Mouse (Mus musculus) fibroblast of lung, adult 2 months (primary cell): ENCODE results near the gene Ubald1.

Experiments
- DNase-seq: peaks from one replicate; pipeline ENCODE4 v3.0.0-alpha.2; 2011; ENCODE audit warnings: low read depth

Gene Ubald1

DNA sequence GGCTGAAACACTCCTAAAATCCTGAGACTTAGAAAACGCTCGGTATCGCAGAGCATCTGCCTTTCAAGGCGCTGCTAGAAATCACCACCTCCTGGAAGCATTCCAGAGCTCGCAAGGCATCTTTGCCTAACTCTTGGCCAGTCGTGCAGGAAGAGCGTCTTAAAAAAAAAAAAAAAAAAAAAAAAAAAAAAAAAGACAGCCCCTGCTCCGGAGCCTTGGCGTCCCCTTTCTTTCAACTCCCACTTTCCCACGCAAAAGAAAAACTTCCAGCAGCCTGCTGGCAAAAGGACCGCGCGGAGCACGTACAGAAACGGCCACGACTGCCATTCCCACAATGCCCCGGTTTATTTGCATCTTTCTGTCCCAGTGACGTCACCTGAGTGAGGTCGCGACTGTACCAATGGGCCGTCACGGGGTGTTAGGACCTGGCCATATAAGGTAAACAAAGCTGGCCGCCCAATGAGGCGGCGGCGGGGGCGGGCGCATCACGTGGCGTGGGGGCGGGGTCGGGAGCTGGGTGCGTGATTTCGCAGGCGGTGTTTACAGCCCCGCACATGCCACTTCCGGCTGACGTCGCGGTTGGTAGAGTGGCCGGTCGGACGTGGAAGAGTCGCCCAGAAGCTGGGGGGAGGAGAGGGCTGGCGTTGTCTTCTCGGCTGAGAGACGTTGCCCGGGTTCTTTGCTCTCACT lies at the start of gene Ubald1:
Gene Ubald1, minus strand, starts transcription at position 180 of the 690 bp plus-strand sequence.
- DNase-seq, result peak; percentile 96

DNA sequence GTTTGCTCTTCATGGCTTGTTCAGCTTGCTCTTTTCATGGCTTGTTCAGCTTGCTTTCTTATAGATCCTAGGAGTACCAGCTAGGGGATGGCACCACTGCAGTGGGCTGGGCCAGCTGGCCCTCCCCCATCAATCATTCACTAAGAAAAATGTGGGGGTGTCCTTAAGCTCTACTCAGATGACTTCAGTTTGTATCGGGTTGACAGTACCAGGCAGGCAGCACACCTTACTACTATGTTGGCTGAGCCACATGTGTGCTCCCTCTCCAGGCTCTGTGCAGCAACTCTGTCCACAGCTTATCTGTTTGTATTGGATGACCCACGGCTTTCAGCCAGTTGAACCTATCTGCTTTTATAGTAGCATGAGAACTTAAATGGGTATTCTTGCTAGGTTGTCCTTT lies 48.4 kb upstream of the Ubald1 start:
- DNase-seq, result no peak

DNA sequence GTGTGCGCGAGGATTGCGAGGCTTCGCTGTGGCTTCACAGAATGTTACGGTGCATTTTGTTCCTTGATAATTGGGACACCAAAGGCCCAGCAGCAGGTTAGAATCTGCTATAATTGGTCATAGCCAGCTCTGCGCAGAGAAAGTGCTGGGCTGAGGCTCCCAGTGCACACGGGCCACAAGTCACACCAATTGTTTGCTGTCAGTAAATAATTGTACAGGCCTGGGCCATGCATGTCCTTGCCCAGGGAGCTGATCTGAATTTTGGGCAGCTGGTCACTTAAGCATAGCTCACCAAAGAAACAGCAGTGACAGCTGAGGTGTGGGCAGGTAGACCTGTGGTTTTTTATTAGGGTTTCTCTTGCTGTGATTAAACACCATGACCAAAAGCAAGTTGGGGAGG lies 47.9 kb upstream of the Ubald1 start:
- DNase-seq, result no peak

DNA sequence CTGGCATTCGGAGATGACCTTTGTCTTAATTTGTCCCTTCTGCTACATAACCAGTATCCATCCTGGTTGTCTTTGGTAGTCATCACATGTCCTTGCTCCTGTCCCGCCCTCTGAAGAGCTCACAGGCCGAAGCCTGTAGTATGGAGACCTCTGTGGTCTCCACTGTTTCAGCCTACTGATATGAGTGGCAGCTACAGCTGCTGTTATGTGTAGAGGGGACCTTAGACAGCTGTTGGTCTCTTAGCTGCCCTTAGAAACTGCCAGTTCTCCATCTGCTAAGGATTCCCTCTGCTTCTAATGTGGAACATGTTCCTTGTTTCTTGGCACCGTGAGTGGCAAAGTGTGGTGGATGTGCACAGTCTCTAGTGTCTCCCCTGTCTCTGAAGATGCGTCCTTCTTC lies 43.9 kb upstream of the Ubald1 start:
- DNase-seq, result no peak

DNA sequence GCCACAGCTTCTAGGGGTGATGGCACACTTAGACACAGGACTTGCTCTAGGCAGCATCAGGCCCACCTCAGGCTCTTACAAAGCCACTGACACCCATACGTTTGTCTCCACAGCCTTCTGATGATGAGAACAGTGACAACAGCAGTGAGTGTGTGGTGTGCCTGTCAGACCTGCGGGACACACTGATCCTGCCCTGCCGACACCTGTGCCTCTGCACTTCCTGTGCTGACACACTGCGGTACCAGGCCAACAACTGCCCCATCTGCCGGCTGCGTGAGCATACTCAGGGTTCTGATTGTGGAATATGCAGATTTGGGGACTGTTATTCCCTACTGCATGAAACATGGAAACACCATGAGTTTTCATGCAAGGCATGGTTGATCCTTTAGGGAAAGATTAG lies 42.4 kb upstream of the Ubald1 start:
- DNase-seq, result no peak

DNA sequence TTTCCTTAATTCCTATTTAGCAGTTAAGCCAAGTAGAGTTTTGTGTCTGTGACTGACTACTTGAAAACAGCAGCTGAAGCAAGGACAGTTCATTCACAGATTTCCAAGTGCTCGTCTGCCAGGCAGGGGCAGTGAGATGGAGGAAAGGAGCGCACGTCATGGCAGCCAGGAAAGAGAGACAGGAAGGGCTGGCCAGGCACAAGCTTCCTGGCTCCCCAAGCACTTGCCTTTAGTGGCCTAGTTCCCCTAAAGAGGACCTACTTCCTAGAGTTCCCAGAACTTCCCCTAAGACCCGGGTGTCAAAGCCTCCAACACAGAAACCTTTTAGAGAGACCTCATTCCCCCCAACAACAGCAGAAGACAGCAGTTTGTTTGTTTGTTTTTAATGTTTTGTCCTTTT lies 40.4 kb upstream of the Ubald1 start:
- DNase-seq, result no peak

DNA sequence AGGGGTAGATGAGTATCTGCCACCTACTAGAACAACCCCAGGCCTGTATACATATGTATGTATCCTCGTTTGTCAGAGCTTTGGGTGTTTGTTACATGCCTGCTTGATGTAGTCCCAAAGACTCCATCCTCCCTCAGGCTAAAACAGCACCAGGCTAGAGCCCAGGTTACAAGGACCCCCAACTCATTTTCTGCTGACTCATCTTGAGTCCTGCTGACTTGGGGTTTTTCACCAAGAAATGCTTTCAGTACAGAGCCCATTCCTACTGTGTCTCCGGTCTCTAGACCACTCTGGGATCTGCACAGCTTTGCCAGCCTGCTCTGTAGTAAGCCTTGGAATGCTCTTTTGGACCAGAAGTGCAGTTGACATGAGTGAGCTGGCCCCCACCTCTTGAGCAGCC lies 36.5 kb upstream of the Ubald1 start:
- DNase-seq, result no peak

DNA sequence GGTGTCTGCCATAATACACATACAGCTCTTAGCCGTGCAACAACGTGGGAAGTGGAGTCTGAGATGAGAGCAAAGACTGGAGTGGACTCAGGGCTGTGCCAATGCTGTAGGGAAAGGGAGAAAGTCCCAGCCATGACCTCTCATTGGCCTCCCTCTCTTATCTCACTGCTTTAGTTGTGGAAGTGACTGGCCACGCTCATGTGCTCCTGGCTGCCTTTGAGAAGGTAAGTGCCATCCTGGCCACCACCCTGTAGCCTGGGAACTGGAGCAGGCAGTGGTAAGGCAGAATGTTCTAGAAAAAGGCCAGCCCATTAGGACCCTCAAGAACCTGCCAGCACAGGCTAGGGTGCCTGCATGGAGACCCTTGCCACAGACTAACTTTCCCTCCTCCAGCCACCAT lies 35.8 kb upstream of the Ubald1 start:
- no peak for DNase-seq

DNA sequence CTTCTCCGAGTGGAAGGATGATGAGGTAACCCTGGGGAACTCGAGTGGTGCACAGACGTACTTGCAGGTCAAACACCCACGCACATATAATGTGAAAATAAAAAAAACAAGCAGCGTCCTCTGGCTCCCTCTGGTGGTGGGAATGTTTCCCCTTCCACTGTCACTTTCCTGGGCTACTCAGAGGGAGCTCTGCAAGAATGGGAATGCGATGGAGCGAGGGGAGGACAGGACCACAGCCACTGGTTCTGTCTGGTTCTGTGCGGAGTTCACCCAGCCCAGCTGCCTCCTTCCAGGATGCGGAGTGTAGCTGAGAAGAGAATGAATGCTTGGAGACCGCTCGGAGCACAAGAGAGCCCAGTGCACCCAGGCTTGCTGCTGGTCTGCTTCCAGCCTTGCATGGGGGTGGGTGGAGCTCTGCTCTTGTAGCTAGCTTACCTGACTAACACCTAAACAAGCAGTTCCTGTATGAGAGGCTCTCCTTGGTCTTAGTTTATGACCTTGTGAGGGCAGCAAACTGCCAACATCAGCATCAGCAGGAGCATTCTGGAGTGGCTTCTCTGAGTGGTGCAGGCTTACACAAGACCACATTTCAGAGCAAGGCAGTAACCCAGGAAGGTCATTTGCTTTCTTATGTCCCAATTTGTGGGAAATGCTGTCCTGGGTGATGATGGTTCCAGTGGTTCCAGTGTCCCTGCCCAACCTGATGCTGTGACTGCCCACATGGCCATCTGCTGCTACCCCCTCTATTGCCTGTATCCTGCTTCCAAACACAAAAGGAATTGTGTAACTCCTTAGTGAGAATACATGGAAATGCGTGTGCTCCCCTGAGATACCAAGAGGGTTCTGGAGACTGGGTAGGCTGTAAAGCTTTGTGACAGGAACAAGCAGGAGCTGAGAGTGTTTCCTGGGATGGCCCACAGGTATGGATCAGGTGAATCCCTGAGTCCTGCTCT lies 33.9 kb upstream of the Ubald1 start:
- peak; percentile 63 for DNase-seq

DNA sequence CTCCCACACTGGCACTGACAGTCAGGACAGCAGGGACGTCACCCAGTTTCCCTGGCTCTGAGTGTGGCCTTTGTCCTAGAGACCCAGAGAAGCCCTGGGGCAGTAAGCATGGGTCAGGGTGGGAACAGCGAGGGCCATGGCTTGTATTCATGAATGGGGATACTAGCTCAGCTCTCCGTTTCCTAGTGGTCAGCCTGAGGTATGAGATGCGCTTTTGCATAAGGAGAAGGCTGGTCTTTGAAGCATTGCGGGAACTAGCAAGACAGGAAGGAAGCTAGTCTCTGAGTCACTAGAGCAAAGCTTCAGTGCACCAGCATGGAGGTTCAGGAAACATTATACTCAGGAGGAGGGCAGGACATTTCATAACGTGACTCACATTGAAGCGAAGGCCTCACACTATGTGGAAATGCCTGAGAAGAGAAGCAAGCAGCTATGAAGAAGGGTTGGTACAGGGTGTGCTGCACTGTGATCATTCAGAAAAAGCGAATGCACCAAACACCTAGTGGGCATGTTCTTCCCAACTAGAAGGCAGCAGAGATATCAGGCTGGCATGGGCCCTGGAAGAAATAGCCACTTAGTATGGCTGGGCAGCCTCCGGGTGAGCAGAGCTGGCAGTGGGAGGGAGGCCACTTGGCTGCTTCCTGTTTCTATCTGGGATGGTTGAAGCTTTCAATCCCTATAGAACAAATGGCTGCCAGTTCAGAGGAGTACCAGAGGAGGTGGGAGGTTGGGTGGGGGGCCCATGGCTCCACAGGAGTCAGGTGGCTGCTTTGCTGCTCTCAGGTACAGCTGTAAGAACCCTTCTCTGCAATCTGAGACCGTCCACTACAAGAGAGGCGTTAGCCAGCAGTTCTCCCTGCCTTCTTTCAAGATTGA lies 33.0 kb upstream of the Ubald1 start:
- peak; percentile 52 for DNase-seq

DNA sequence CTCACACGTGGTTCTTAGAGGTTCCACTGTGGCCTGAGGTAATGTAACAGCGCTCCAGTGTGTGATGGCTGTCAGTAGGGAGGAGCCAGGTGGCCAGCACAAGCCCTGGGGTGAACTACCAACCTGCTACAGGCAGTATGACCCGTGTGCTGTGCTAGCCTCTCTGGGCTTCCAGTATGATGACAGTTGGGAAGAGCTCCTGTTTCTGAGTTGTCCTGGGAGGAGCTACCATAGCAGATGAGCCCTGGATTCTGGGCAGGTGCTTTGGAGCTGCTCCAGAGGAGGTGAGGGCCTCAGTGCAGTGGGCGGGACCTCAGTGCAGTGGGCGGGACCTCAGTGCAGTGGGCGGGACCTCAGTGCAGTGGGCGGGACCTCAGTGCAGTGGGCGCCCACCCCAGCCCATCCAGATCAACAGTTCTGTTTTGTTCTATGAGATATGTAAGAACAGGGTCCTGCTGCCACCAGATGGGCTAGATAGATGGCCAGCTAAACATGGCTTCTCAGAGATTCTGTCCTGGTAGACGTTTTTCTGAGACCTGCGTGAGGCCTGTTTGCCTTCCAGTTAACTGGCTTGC lies 32.0 kb upstream of the Ubald1 start:
- DNase-seq, result no peak

DNA sequence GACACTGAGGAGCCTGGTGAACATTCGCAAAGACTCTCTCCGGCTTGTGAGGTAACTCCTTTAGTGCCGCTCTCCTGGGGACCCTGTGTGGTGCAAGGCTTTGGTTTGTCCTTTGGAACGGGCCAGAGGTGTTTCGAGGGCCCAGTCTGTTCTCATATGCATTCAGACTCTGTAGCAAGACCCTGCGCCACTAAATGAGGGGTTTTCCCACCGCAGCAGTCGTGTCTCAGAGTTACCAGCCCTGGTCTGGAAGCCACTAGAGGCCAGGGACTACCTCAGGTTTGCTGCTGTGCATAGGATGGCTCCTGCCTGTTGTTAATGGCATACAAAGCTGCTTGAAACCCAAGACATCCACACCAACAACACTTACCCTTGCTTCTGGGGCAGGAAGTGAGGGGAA lies 30.6 kb upstream of the Ubald1 start:
- no peak for DNase-seq

DNA sequence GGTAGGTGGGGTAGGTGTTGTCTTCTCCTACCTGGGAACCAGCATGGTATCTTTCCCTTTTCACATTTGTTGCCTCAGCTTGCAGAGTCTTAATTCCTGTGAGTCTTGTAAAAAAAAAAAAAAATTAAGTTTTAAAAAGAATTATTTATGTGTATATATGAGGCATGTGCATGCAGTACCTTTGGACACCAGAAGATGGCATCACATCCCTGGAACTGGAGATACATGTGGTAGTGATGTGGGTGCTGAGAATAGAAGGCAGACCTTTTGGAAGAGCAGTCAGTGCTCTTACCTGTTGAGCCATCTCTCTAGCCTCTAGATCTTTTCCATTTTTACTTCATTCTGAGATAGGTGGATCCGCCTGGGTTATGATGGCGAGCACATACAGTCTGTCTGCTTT lies 29.6 kb upstream of the Ubald1 start:
- DNase-seq, result no peak

DNA sequence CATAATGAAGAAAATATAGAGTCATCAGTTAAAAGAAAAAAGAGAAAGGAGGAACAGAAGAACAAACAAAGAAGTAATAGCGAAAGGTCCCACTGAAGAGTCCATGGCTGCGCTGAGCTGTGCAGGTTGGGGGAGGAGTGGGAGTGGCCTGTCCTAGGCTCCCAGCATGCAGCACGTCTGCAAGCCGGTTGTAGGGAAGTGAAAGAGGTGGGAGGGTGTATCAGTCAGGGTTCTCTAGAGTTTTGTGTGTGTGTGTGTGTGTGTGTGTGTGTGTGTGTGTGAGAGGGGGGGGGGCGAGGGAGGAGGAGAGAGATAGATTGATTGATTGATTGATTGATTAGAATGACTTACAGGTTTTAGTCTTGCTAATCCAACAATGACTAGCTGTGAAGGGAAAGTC lies 27.9 kb upstream of the Ubald1 start:
- DNase-seq, result no peak

DNA sequence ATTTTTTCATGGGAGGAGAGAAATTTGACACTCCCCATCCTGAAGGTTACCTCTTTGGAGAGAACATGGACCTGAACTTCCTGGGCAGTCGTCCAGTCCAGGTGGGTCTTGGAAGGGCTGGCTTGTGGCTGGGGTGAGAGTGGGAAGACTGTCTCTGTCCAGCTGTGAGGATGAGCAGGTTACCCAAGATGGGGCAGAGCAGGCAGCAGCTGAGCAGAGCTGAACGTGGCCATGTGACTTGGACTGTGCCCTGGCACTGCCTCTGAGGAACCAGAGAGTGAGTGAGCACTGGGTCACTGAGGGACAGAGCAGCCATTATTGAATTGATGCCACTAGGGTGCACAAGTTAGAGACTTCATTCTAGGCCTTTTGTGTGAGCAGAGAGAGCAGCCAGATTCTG lies 27.3 kb upstream of the Ubald1 start:
- DNase-seq, result no peak

DNA sequence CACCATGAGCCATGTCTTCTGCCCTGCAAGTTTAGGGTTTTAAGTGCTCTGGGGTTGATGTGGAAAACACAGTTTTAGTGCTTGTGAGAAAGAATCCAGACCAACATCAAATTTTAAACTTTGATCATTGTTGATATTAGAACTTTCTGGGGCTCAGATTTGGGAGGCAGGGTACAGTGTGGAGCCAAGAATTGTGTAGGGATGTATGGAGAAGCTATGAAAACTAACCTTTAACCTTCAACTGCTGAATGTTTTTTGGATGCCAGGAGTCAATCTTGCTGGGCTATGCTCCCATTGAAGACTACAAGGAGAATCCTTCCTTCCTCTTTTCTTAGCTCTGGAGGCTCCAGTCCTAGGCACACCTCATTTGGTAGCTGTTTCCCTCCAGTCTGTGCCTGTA lies 26.4 kb upstream of the Ubald1 start:
- DNase-seq, result no peak

DNA sequence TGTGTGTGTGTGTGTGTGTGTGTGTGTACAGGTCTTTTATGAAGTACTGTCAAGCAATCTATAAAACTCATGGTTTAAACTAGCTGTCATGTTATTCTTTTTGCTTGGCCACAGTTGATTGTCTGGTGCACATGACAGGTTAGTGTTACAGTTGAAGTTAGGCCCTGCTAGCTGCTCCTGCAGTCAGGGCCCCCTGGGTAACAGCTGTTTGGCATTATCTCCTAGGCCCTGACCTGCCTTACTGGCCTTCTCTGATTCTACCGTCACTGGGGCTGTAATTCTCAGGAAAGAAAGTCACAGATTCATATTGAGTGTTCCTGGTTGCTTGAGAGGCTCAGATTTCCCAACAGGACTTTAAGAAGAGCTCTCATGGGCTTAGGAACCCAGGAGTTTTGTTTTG lies 25.5 kb upstream of the Ubald1 start:
- DNase-seq, result no peak

DNA sequence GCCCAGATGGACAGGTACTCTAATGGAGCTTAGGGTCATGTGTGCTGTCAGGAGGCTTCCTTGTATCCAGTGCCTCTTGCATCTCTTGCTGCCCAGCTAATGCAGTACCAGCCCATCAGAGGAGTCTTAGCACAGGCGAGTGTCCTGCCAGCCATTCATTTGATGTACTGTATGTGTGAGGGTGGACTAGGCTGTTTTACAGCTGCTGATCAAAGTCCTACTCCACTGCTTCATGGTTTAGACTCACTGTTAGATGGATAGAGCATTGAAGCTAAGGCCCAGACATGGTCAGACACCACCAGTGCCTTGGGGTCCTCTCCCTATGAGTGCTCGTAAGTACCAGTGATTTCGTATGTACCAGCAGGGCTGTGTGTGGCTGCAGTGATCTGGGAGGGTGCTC lies 24.8 kb upstream of the Ubald1 start:
- no peak for DNase-seq

DNA sequence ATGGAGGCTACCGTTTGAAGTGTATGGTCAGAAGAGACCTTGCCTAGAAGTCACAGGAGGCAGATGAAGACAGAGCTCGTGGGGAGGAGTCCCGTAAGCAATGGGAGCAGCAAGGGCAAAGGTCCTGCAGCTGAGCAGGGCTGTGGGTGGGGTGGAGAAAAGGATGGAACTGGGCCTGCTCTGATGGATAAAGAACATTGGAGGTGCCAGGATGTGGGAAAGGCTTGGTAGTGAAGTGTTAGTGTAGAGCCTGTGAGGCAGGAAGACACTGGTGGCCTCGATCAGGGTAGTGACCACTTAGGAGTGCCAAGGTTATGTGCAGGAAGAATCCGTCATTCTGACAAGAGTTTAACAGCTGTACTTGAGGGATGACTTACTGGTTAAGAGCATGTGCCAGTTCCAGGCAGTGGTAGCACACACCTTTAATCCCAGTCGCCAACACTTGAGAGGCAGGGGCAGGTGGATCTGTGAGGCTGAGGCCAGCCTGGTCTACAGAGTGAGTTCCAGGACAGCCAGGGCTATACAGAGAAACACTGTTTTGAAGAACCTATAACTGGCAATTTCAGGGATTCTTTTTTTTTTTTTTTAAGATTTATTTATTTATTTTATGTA lies 23.5 kb upstream of the Ubald1 start:
- no peak for DNase-seq

DNA sequence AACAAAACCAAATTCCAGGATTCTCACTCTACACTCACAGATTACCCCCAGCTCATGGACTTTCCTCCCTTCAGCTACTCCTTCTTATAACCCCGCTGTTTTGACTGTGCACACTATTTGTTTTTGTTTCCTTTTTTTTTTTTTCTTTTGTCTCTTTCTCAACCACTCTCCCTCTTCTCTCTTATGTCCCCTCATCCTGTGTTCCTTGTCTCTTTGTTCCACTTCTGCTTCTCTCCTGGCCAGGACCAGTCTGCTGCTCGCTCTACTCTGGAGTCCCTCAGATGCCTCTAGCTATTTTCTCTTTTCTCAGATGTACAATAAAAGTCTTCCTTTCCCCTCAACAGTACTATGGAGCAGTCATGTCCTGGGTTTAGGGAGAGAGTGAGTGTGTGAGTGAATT lies 22.3 kb upstream of the Ubald1 start:
- no peak for DNase-seq

DNA sequence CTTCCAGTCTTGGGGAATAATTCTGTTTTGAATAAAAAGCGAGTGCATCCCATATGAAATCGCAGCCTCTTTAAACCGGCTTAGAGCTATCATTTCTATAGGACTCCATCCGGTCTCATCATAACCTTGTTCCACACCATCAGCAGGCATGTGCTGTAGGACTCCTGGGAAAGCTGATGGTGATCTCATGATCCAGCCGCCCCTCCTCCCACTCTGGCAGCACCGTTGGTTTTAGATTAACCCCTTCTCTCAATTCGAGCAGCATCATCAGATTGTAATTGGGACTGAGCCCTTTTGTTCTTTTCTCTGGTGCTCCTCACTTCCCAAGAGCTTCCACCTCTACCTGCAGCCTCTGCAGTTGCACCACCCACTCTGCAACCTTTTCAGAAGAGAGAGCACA lies 21.1 kb upstream of the Ubald1 start:
- DNase-seq, result no peak

DNA sequence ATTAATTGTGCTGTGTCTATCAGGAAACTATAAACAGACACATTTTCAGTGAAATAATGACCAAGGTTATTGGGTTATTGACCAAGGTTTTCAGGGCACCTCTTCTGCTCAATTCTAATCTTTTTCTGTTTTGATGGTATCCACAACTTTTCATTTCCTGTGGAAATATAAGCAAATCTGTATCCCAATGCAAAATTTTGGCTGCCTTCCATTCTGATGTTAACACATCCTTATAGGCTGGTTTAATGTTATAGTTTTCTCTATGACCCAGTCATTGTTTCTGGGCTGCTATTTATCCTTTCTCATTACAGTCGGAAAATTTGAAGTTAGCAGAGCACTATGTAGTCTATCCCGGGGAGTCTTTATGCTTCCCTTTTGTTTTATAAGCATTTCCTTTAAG lies 19.6 kb upstream of the Ubald1 start:
- no peak for DNase-seq
